Mouse (Mus musculus) brain, embryonic 14.5 days (tissue): Measurements from ENCODE around the gene Tbc1d1.

Source experiments
- CTCF ChIP-seq: fragments of 200-500 bp; IDR thresholded peaks from 2 replicates; pipeline ENCODE4 v1.5.1; 2012; ENCODE audit warnings: inconsistent platforms, mild to moderate bottlenecking, moderate library complexity, borderline replicate concordance; ENCODE audit not compliant: insufficient read depth, insufficient read length; ENCODE audit errors: extremely low read depth
- POLR2A ChIP-seq: fragments of 200-500 bp; IDR thresholded peaks from 2 replicates; pipeline ENCODE4 v1.6.1; 2012; ENCODE audit warnings: mild to moderate bottlenecking, inconsistent platforms, borderline replicate concordance; ENCODE audit not compliant: poor library complexity, insufficient read depth, insufficient read length, severe bottlenecking; ENCODE audit errors: extremely low read depth

- TF ChIP-seq CTCF (no peak), POLR2A (no peak)
Measured at GRCm38 (mm10) chr5:64112360-64112759, 43.7 kb upstream of the Tbc1d1 start.
